Mouse (Mus musculus) CH12.LX (cell line): ENCODE measurements around the gene Pla2g4e. TPM values are rescaled to one million over a fixed set of nuclear protein-coding genes. Genes with fewer than 3 reads are reported as not detected.

ENCODE experiments used
- DNase-seq: peaks from one replicate; pipeline ENCODE4 v3.0.0-alpha.2; 2013; ENCODE audit errors: extremely low read depth
- H3K27ac ChIP-seq: 2 replicates; pipeline ENCODE4 v1.5.1; 2012; ENCODE audit warnings: low read depth, mild to moderate bottlenecking, control low read depth, moderate library complexity; ENCODE audit not compliant: insufficient read depth
- H3K27me3 ChIP-seq: replicated peaks from 2 replicates; pipeline ENCODE3; 2012; ENCODE audit warnings: inconsistent platforms
- H3K36me3 ChIP-seq, 2 experiments: replicated peaks in 1 of 2; 2 replicates each; pipeline versions ENCODE3 to v1.6.1; 2012; ENCODE audit warnings: inconsistent platforms in 1 of 2, low read length in 1 of 2, mild to moderate bottlenecking in 1 of 2, mixed read lengths in 1 of 2, moderate library complexity in 1 of 2; ENCODE audit not compliant: control insufficient read depth in 1 of 2, insufficient read depth in 1 of 2
- H3K4me1 ChIP-seq, 2 experiments: 2 replicates each; pipeline ENCODE4 v1.6.1; 2012; ENCODE audit warnings: inconsistent platforms in 1 of 2, moderate library complexity in 1 of 2; ENCODE audit not compliant: insufficient read depth in 2 of 2, control insufficient read depth in 1 of 2
- H3K4me2 ChIP-seq: 2 replicates; pipeline ENCODE4 v1.6.1; 2012; ENCODE audit warnings: low read depth, mild to moderate bottlenecking, control low read depth; ENCODE audit not compliant: poor library complexity, insufficient read depth, severe bottlenecking
- H3K4me3 ChIP-seq, 3 experiments: fragments of 150-350 bp in 1 of 3; sonication (generic) in 1 of 3; replicated peaks in 1 of 3; 2 replicates each; pipeline versions ENCODE3 to v1.5.1; 2011 to 2012; ENCODE audit warnings: low read depth in 2 of 3, low read length in 2 of 3, mild to moderate bottlenecking in 2 of 3, moderate library complexity in 2 of 3, control low read depth in 1 of 3, improper control_type of control experiment in 1 of 3, inconsistent platforms in 1 of 3, mixed read lengths in 1 of 3; ENCODE audit not compliant: poor library complexity in 1 of 3
- H3K79me2 ChIP-seq: replicated peaks from 2 replicates; pipeline ENCODE4 v1.6.1; 2012; ENCODE audit warnings: mild to moderate bottlenecking, moderate library complexity; ENCODE audit not compliant: control insufficient read depth, poor library complexity, insufficient read depth, severe bottlenecking; ENCODE audit errors: extremely low read depth
- H3K9ac ChIP-seq: 2 replicates; pipeline ENCODE4 v1.6.1; 2012; ENCODE audit warnings: low read depth, mild to moderate bottlenecking, control low read depth, moderate library complexity; ENCODE audit not compliant: insufficient read depth
- H3K9me3 ChIP-seq: replicated peaks from 2 replicates; pipeline ENCODE3; 2012; ENCODE audit warnings: low read length, inconsistent platforms, mixed read lengths
- CHD2 ChIP-seq: IDR thresholded peaks from 2 replicates; pipeline ENCODE4 v1.6.1; 2011; ENCODE audit warnings: low read length, improper control_type of control experiment
- ETS1 ChIP-seq: conservative IDR thresholded peaks from 2 replicates; pipeline ENCODE4 v1.6.1; 2012; ENCODE audit warnings: low read depth, mild to moderate bottlenecking, inconsistent platforms, low read length, improper control_type of control experiment, moderate library complexity
- GABPA ChIP-seq: IDR thresholded peaks from 2 replicates; pipeline ENCODE4 v1.6.1; 2012; ENCODE audit warnings: low read depth, low read length, improper control_type of control experiment, inconsistent platforms; ENCODE audit not compliant: insufficient replicate concordance
- IRF4 ChIP-seq: IDR thresholded peaks from 2 replicates; pipeline ENCODE4 v1.6.1; 2014; ENCODE audit warnings: low read depth, mild to moderate bottlenecking, inconsistent platforms, low read length, improper control_type of control experiment
- JUN ChIP-seq: IDR thresholded peaks from 2 replicates; pipeline ENCODE4 v1.6.1; 2011; ENCODE audit warnings: low read depth, mild to moderate bottlenecking, low read length, improper control_type of control experiment, moderate library complexity; ENCODE audit not compliant: insufficient read depth
- JUND ChIP-seq: conservative IDR thresholded peaks from 2 replicates; pipeline ENCODE4 v1.6.1; 2011; ENCODE audit warnings: low read depth, low read length, improper control_type of control experiment
- KAT2A ChIP-seq: IDR thresholded peaks from 2 replicates; pipeline ENCODE4 v1.6.1; 2012; ENCODE audit warnings: low read length, improper control_type of control experiment, inconsistent platforms; ENCODE audit not compliant: insufficient replicate concordance
- MAX ChIP-seq: IDR thresholded peaks from 2 replicates; pipeline ENCODE4 v1.6.1; 2011; ENCODE audit warnings: low read length, improper control_type of control experiment
- MYC ChIP-seq: IDR thresholded peaks from 2 replicates; pipeline ENCODE4 v1.6.1; 2011; ENCODE audit warnings: low read depth, mild to moderate bottlenecking, improper control_type of control experiment, low read length
- NELFE ChIP-seq: IDR thresholded peaks from 2 replicates; pipeline ENCODE4 v1.6.1; 2011; ENCODE audit warnings: low read depth, low read length, improper control_type of control experiment
- PAX5 ChIP-seq: IDR thresholded peaks from 2 replicates; pipeline ENCODE4 v1.6.1; 2012; ENCODE audit warnings: low read length, inconsistent platforms, mixed read lengths
- POLR2AphosphoS2 ChIP-seq: IDR thresholded peaks from 2 replicates; pipeline ENCODE4 v1.6.1; 2011; ENCODE audit warnings: low read depth, low read length, improper control_type of control experiment
- RAD21 ChIP-seq: IDR thresholded peaks from 2 replicates; pipeline ENCODE4 v1.6.1; 2011; ENCODE audit warnings: low read depth, mild to moderate bottlenecking, low read length, improper control_type of control experiment, moderate library complexity
- TBP ChIP-seq: conservative IDR thresholded peaks from 2 replicates; pipeline ENCODE4 v1.6.1; 2011; ENCODE audit warnings: low read depth, low read length, improper control_type of control experiment
- UBTF ChIP-seq: IDR thresholded peaks from 2 replicates; pipeline ENCODE4 v1.6.1; 2012; ENCODE audit warnings: low read depth, mild to moderate bottlenecking, inconsistent platforms, low read length, improper control_type of control experiment, moderate library complexity
- ZMIZ1 ChIP-seq: IDR thresholded peaks from 2 replicates; pipeline ENCODE4 v1.6.1; 2012; ENCODE audit warnings: low read depth, mild to moderate bottlenecking, inconsistent platforms, low read length, improper control_type of control experiment
- dilution Hi-C: fragments of 300-500 bp; cut with MboI; formaldehyde crosslinking; loops from 2 replicates; pipeline ENCODE4 v1.14.3; 2020; ENCODE audit warnings: low sequenced_read_pairs; ENCODE audit not compliant: extremely low pct_unique_long_range_greater_than_20kb, extremely low pct_ligation_motif_present
- in situ Hi-C: fragments of 300-500 bp; cut with MboI; formaldehyde crosslinking; loops from 3 replicates; pipeline ENCODE4 v1.14.3; 2019; ENCODE audit warnings: low sequenced_read_pairs, low pct_ligation_motif_present, low pct_unique_long_range_greater_than_20kb, mixed read lengths
- polyA plus RNA-seq: library from polyadenylated mRNA; unstranded; fragments of >175 nt; gene quantifications from 2 replicates; pipeline ENCODE4 v1.2.1, GENCODE M21; 2012; ENCODE audit warnings: low read depth; ENCODE audit not compliant: insufficient read length
- total RNA-seq, 2 experiments: library from RNA; depleted of rRNA; stranded (reverse); fragments of 300-350 nt in 1 of 2; fragments of >200 nt in 1 of 2; gene quantifications; 2 replicates each; pipeline ENCODE4 v1.2.3; 2012 to 2014

Pla2g4e gene
- total and polyA plus RNA-seq, 3 experiments = not detected

GRCm38 (mm10) chr2:120288401-120288800, 43.3 kb upstream of the Pla2g4e start:
- no peak overlapping the region for H3K27ac ChIP-seq
- no peak overlapping the region for H3K9ac ChIP-seq
- peaks cover 3% of the 10 kb centered on the region for H3K27me3 ChIP-seq
- no peak overlapping the region for H3K4me2 ChIP-seq
- in situ Hi-C loops = loop anchor here (25.0 kb wide), 1 partner anchor 201 kb away; no protein-coding TSS in a partner anchor
- H3K36me3 ChIP-seq = no peaks in the 10 kb centered on the region
- H3K9me3 ChIP-seq = no peaks in the 10 kb centered on the region
- H3K4me3 ChIP-seq = no peak overlapping the region
- H3K79me2 ChIP-seq = no peaks in the 10 kb centered on the region
- TF ChIP-seq UBTF = no peak
- TF ChIP-seq RAD21 = no peak
- no peak for TF ChIP-seq TBP
- TF ChIP-seq, all 38 proteins: peak for 0
- dilution Hi-C loops = no loop called here
- peaks cover 0 to 3% of the 10 kb centered on the region in 2 experiments; a peak in 1 of 4 replicates for H3K4me1 ChIP-seq
- no peak for DNase-seq

- Histone ChIP-seq H3K4me1 (no peaks in the 10 kb centered on the region), H3K36me3 (no peaks in the 10 kb centered on the region), H3K79me2 (no peaks in the 10 kb centered on the region), H3K4me3 (no peak overlapping the region), H3K9me3 (no peaks in the 10 kb centered on the region), H3K27me3 (peaks cover 3% of the 10 kb centered on the region), H3K4me2 (no peak overlapping the region), H3K27ac (no peak overlapping the region), H3K9ac (no peak overlapping the region)
- TF ChIP-seq NELFE (no peak), ZMIZ1 (no peak), MYC (no peak), POLR2AphosphoS2 (no peak), PAX5 (no peak), ETS1 (no peak), CHD2 (no peak), GABPA (no peak), JUN (no peak), IRF4 (no peak), MAX (no peak), JUND (no peak), KAT2A (no peak)
- no peak for DNase-seq
- in situ Hi-C loops (loop anchor here (25.0 kb wide), 1 partner anchor 198 kb away; no protein-coding TSS in a partner anchor), dilution Hi-C loops (no loop called here)
Observed at GRCm38 (mm10) chr2:120285639-120286038, 40.5 kb upstream of the Pla2g4e start.
